Mouse (Mus musculus) kidney, adult 2 months (tissue): ENCODE results near the gene Tbc1d10a.

ENCODE experiments used
- CTCF ChIP-seq: fragments of 200-500 bp; conservative IDR thresholded peaks from 2 replicates; pipeline ENCODE4 v1.5.1; 2011; ENCODE audit warnings: low read depth, mild to moderate bottlenecking, control low read depth, low read length, moderate library complexity, mixed read lengths; ENCODE audit not compliant: insufficient read depth, insufficient read length
- POLR2A ChIP-seq: fragments of 200-500 bp; IDR thresholded peaks from one replicate; pipeline ENCODE4 v1.6.1; 2011; ENCODE audit warnings: low read depth, low read length, control low read depth

DNA sequence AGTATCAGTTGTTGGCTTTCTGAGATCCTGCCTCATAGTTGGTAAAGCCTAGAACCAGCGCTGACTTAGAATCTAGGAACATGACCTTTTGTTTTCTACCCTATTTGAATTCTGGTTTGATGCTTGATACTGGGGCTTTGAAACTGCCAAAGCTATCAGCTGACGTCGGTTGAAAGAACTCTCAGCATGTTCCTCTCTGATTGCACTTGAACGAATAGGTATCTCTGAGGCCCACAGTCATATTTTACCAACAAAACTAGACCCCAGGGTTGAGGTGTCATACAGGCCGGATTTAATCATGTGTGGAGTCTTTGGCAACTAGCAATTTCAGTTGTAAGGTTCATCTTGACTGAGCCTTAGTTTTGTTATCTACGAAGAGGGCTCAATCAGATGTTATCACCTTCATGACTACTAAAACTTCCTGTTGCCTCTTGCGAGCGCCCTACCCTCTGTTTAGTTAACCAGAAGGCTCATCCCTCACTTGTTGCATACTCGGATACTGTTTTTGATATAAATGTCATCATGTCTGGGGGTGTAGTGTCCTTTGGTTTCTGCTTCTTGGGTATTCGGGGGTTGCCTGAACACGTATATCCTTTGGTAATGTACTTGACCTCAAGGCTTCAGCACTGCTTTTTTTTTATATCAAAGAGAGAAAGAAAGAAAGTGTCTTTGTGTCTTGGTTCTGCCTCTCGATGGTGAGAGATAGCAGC lies 16.6 kb downstream of the Tbc1d10a start:
- TF ChIP-seq CTCF (no peak), POLR2A (no peak)
